Mouse (Mus musculus) adrenal gland (tissue): Measurements from ENCODE around the gene Nsf.
"Not testable (repeated sequence)": the region's sequence is repeated elsewhere in the genome, so short reads cannot be mapped to it uniquely, and the experiment has no call there.

Experiments used
- intact Hi-C: fragments of 180-260 bp; cut with DNase I; formaldehyde crosslinking; loops from one replicate; pipeline ENCODE4 v1.15.1; 2025

The Nsf gene

GRCm38 (mm10) chr11:103896966-103897750, 56.7 kb downstream of the Nsf start:
- intact Hi-C loops = no loop called here

- intact Hi-C loops = no loop called here
Observed at GRCm38 (mm10) chr11:103896056-103896455, 57.8 kb downstream of the Nsf start.

GRCm38 (mm10) chr11:103892831-103893230, 61.0 kb downstream of the Nsf start:
- intact Hi-C loops = no loop called here

GRCm38 (mm10) chr11:103891781-103892180, 62.1 kb downstream of the Nsf start:
- intact Hi-C loops = no loop called here

GRCm38 (mm10) chr11:103890337-103891186, 63.3 kb downstream of the Nsf start:
- intact Hi-C loops = no loop called here

GRCm38 (mm10) chr11:103887724-103888410, 66.0 kb downstream of the Nsf start:
- intact Hi-C loops = no loop called here

- intact Hi-C loops = no loop called here
Observed at GRCm38 (mm10) chr11:103884749-103885383, 69.0 kb downstream of the Nsf start.

- intact Hi-C loops = no loop called here
Observed at GRCm38 (mm10) chr11:103883793-103884192, 70.1 kb downstream of the Nsf start.

GRCm38 (mm10) chr11:103879476-103879875, 74.4 kb downstream of the Nsf start:
- intact Hi-C loops = not testable (repeated sequence)

- intact Hi-C loops = no loop called here
Observed at GRCm38 (mm10) chr11:103878441-103878840, 75.4 kb downstream of the Nsf start.

GRCm38 (mm10) chr11:103870352-103870751, 83.5 kb downstream of the Nsf start:
- intact Hi-C loops = no loop called here

- intact Hi-C loops = no loop called here
Observed at GRCm38 (mm10) chr11:103867702-103868101, 86.2 kb downstream of the Nsf start.

- intact Hi-C loops = no loop called here
Observed at GRCm38 (mm10) chr11:103865346-103865745, 88.5 kb downstream of the Nsf start.

GRCm38 (mm10) chr11:103864486-103864885, 89.4 kb downstream of the Nsf start:
- intact Hi-C loops = no loop called here

GRCm38 (mm10) chr11:103862951-103863350, 90.9 kb downstream of the Nsf start:
- intact Hi-C loops = no loop called here

GRCm38 (mm10) chr11:103859933-103860610, 93.8 kb downstream of the Nsf start:
- intact Hi-C loops = no loop called here

GRCm38 (mm10) chr11:103858760-103859159, 95.1 kb downstream of the Nsf start:
- intact Hi-C loops = no loop called here

- intact Hi-C loops = no loop called here
Observed at GRCm38 (mm10) chr11:103856641-103857040, 97.2 kb downstream of the Nsf start.

GRCm38 (mm10) chr11:103854294-103854693, 99.6 kb downstream of the Nsf start:
- intact Hi-C loops = no loop called here

- intact Hi-C loops = no loop called here
Observed at GRCm38 (mm10) chr11:103853284-103853920, 100.5 kb downstream of the Nsf start.
